Mouse (Mus musculus): ENCODE measurements around the gene Gm20388. TPM values are rescaled to one million over a fixed set of nuclear protein-coding genes. Genes with fewer than 3 reads are reported as not detected.
"Not testable (repeated sequence)": the region's sequence is repeated elsewhere in the genome, so short reads cannot be mapped to it uniquely, and the experiment has no call there.

Gm20388 gene
- polyA plus RNA-seq, 1 experiment from 2014 or later: 5.3 TPM

DNA sequence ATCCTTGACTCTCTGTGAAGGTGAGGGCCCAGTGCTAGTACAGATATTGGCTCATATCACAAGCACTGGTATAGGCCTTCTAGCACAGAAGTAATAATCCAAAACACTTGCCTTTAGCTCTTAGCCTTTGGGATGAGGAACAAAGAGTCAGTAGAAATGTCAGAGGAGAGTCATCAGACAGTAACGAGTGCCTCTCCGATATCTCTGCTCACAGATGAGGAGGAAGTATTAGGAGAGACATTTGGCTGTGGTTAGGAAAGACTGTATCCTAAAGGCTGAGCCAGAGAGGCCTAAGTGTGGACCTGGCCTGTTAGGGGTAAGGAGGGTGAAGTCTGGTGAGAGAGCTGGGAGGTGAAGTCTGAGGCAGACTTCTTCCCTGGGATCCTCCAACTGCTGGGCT lies 3531.1 kb downstream of the Gm20388 start:
- H3K4me3 ChIP-seq (ENCODE audit: low read depth, low read length): no peak overlapping the region
- no peaks in the 10 kb centered on the region for H3K36me3 ChIP-seq (ENCODE audit: control insufficient read depth, insufficient read depth, low read length)
- DNase-seq (ENCODE audit: low spot score) (no peak), ATAC-seq (replicated peaks; ENCODE audit: low FRiP score) (no peak)
- H3K9me3 ChIP-seq (ENCODE audit: control insufficient read depth, low read length): no peaks in the 10 kb centered on the region
- peaks cover 7% of the 10 kb centered on the region for H3K4me1 ChIP-seq (replicated peaks; ENCODE audit: control insufficient read depth, insufficient read depth, low read length)
- WGBS: 57% methylated on average over 2 of the region's 2 CpGs
- H3K9ac ChIP-seq (ENCODE audit: low read depth, low read length): no peak overlapping the region
- no peak overlapping the region for H3K27ac ChIP-seq (ENCODE audit: low read depth, low read length)
- no peaks in the 10 kb centered on the region for H3K27me3 ChIP-seq (replicated peaks; ENCODE audit: control insufficient read depth, insufficient read depth, low read length)
- no peak overlapping the region for H3K4me2 ChIP-seq

DNA sequence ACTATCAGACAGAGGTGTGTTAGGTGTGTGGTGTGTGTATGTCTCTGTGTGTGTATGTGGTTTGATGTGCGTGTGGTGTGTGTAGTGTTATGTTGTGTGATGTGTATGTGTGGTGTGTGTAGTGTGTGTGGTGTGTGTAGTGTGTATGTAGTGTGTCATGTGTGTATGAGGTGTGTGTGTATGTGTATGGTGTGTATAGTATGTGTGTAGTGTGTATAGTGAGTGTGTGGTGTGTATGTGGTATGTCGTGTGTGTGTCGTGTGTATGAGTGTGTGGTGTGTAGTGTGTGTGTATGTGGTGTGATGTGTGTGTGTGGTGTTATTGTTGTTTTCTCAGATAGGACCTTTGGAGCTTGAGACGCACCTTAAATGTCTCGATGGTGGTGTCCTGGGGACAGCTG lies 3531.7 kb downstream of the Gm20388 start:
- no peak for DNase-seq (ENCODE audit: low spot score)

DNA sequence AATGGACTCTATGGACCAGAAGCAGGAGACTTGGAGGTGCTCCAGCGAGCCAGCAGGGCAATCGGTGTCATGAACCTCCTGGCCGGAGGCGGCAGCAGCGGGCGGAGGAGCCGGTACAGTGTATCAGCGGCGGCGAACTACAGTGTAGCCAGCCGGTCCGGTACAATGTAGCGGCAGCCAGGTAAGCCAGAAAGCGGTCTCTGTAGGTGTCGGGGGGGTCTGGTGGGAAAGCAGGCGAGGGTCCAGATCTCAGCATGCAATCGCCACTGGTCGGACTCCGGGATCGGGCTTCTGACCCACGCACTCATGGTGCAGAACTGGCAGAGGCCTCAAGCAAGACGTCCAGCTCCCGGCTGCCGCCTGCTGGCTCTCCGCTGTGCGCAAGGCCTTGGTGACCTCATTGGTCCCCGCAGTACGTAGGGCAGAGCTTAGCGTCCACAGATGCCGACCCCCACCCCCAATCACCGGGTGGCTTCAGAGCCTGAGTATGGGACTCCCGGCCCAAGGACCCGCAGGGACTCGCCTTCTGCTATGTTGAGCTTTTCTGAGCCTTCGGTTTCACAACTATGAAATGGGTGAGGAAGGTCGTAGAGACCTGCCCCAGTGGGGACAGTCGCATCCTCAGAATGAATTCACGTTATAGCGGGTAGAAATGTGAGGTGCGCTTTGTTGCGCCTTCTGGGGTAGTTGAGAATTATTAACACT lies 3532.4 kb downstream of the Gm20388 start:
- Histone ChIP-seq H3K27ac (ENCODE audit: low read depth, low read length) (peak overlapping the region; percentile 43), H3K4me1 (replicated peaks; ENCODE audit: control insufficient read depth, insufficient read depth, low read length) (peaks cover 9% of the 10 kb centered on the region), H3K9me3 (ENCODE audit: control insufficient read depth, low read length) (no peaks in the 10 kb centered on the region), H3K27me3 (replicated peaks; ENCODE audit: control insufficient read depth, insufficient read depth, low read length) (no peaks in the 10 kb centered on the region), H3K4me2 (peak overlapping the region; percentile 81), H3K36me3 (ENCODE audit: control insufficient read depth, insufficient read depth, low read length) (no peaks in the 10 kb centered on the region), H3K4me3 (ENCODE audit: low read depth, low read length) (peak overlapping the region; percentile 72), H3K9ac (ENCODE audit: low read depth, low read length) (peak overlapping the region; percentile 88)
- DNase-seq (ENCODE audit: low spot score) (peak; percentile 96), ATAC-seq (replicated peaks; ENCODE audit: low FRiP score) (peak; percentile 96)
- WGBS: 1% methylated on average over 41 of the region's 41 CpGs

More for the DNA sequence above, 3531.7 kb downstream of the Gm20388 start:
- Histone ChIP-seq H3K27me3 (replicated peaks; ENCODE audit: control insufficient read depth, insufficient read depth, low read length) (no peaks in the 10 kb centered on the region), H3K9ac (ENCODE audit: low read depth, low read length) (peak overlapping the region; percentile 88; the same call in 1 of the 2 replicates), H3K4me1 (replicated peaks; ENCODE audit: control insufficient read depth, insufficient read depth, low read length) (peaks cover 9% of the 10 kb centered on the region), H3K36me3 (ENCODE audit: control insufficient read depth, insufficient read depth, low read length) (no peaks in the 10 kb centered on the region), H3K27ac (ENCODE audit: low read depth, low read length) (no peak overlapping the region), H3K9me3 (ENCODE audit: control insufficient read depth, low read length) (no peaks in the 10 kb centered on the region), H3K4me3 (ENCODE audit: low read depth, low read length) (peak overlapping the region; percentile 72), H3K4me2 (peak overlapping the region; percentile 81)
- ATAC-seq (replicated peaks; ENCODE audit: low FRiP score): no peak
- WGBS: 80% methylated on average over 5 of the region's 5 CpGs

DNA sequence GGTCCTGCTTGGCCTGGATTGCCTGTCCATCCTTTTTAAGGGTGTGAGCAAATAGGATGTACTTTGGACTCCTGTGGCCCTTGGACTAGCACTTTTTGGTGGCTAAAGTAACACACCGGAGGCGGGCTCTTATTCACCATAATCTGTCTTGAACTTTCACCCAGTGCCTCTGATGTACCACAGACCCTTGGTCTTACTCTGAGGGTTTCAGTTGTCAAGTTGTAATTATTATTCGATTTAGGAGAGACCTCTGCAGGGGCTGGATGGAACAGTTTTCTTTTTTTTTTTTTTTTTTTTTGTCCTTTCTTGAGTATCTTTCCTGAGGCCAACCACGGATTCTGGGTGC lies 3532.9 kb downstream of the Gm20388 start:
- H3K27me3 ChIP-seq (replicated peaks; ENCODE audit: control insufficient read depth, insufficient read depth, low read length): no peaks in the 10 kb centered on the region
- no peaks in the 10 kb centered on the region for H3K9me3 ChIP-seq (ENCODE audit: control insufficient read depth, low read length)
- 0 out of 2 replicates have a peak overlapping the region, but pooled peaks have one; percentile 43 for H3K27ac ChIP-seq (ENCODE audit: low read depth, low read length)
- peak overlapping the region; percentile 81 for H3K4me2 ChIP-seq
- peak overlapping the region; percentile 72 for H3K4me3 ChIP-seq (ENCODE audit: low read depth, low read length)
- no peak for DNase-seq (ENCODE audit: low spot score)
- H3K9ac ChIP-seq (ENCODE audit: low read depth, low read length): peak overlapping the region; percentile 88
- WGBS: 24% methylated on average over 4 of the region's 4 CpGs
- ATAC-seq (replicated peaks; ENCODE audit: low FRiP score): no peak
- no peaks in the 10 kb centered on the region for H3K36me3 ChIP-seq (ENCODE audit: control insufficient read depth, insufficient read depth, low read length)
- peaks cover 9% of the 10 kb centered on the region for H3K4me1 ChIP-seq (replicated peaks; ENCODE audit: control insufficient read depth, insufficient read depth, low read length)

DNA sequence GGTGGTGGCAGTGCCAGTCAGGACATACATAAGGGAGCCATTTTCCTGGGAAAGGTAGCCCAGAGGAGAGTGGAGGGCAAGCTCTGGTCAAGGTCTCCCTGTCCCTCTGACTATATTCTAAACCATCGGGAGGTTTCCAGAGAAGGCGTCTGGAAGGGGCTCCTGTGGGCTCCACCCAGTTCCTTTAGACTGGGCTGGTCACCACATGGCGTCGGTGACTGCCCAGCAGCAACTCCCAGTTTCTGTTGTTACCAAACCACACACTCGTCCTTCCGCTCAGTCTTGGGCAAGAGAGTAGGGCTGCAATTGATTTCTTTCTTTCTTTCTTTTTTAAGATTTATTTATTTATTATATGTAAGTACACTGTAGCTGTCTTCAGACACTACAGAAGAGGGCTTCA lies 3533.5 kb downstream of the Gm20388 start:
- peaks cover 9% of the 10 kb centered on the region for H3K4me1 ChIP-seq (replicated peaks; ENCODE audit: control insufficient read depth, insufficient read depth, low read length)
- ATAC-seq (replicated peaks; ENCODE audit: low FRiP score) (no peak), DNase-seq (ENCODE audit: low spot score) (no peak)
- no peaks in the 10 kb centered on the region for H3K9me3 ChIP-seq (ENCODE audit: control insufficient read depth, low read length)
- peak overlapping the region; percentile 81 for H3K4me2 ChIP-seq
- no peak overlapping the region for H3K9ac ChIP-seq (ENCODE audit: low read depth, low read length)
- no peaks in the 10 kb centered on the region for H3K36me3 ChIP-seq (ENCODE audit: control insufficient read depth, insufficient read depth, low read length)
- peak overlapping the region; percentile 72; the same call in 1 of the 2 replicates for H3K4me3 ChIP-seq (ENCODE audit: low read depth, low read length)
- H3K27me3 ChIP-seq (replicated peaks; ENCODE audit: control insufficient read depth, insufficient read depth, low read length): no peaks in the 10 kb centered on the region
- 60% methylated on average over 6 of the region's 6 CpGs for WGBS
- H3K27ac ChIP-seq (ENCODE audit: low read depth, low read length): no peak overlapping the region

DNA sequence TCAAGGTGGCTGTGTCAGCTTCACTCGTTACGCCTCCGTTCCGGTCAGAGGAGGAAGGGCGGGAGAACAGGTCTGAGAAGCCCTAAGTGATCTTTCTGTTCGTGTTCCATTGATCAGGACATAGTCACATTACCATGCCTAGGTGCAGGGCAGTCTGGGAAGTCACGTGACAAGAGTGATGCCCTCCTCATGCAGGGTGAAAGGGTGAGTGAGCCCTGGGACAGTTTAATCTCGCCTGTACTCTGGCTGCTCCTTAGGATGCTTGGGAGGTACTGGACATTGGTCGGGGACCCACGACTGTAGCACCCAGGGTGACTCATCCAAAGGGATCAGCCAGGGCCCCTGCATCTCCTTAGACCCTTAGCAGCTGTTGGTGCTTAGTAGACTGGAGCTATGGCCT lies 3535.3 kb downstream of the Gm20388 start:
- Histone ChIP-seq H3K36me3 (ENCODE audit: control insufficient read depth, insufficient read depth, low read length) (peaks cover 3% of the 10 kb centered on the region; the same call in 1 of the 2 replicates), H3K4me2 (no peak overlapping the region), H3K27ac (ENCODE audit: low read depth, low read length) (no peak overlapping the region), H3K9me3 (ENCODE audit: control insufficient read depth, low read length) (no peaks in the 10 kb centered on the region), H3K4me3 (ENCODE audit: low read depth, low read length) (no peak overlapping the region), H3K9ac (ENCODE audit: low read depth, low read length) (no peak overlapping the region), H3K4me1 (replicated peaks; ENCODE audit: control insufficient read depth, insufficient read depth, low read length) (peaks cover 16% of the 10 kb centered on the region), H3K27me3 (replicated peaks; ENCODE audit: control insufficient read depth, insufficient read depth, low read length) (no peaks in the 10 kb centered on the region)
- ATAC-seq (replicated peaks; ENCODE audit: low FRiP score) (no peak), DNase-seq (ENCODE audit: low spot score) (no peak)
- WGBS: 84% methylated on average over 10 of the region's 10 CpGs

DNA sequence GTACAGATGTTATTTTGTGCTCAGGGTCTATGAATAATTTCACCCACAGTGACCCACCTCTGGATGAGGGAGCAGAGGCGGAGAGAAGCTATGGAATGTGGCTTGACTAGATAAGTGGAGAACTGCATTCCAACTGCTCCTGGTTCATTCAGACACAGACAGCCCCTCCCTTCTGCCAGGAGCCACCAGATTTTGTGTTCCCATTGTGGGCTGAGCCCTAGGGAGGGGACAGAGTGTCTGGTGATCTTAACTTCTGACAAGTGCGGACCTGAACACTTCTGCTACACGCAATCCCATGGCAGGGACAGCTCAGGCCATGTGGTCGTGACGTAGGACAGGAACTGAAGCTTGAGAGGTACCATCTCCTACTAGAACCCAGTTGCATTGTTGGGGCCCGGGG lies 3536.2 kb downstream of the Gm20388 start:
- no peak overlapping the region for H3K4me2 ChIP-seq
- no peak overlapping the region for H3K9ac ChIP-seq (ENCODE audit: low read depth, low read length)
- WGBS: 83% methylated on average over 6 of the region's 6 CpGs
- H3K9me3 ChIP-seq (ENCODE audit: control insufficient read depth, low read length): no peaks in the 10 kb centered on the region
- H3K27ac ChIP-seq (ENCODE audit: low read depth, low read length): no peak overlapping the region
- no peak for ATAC-seq (replicated peaks; ENCODE audit: low FRiP score)
- no peak for DNase-seq (ENCODE audit: low spot score)
- H3K36me3 ChIP-seq (ENCODE audit: control insufficient read depth, insufficient read depth, low read length): peaks cover 7% of the 10 kb centered on the region; the same call in 1 of the 2 replicates
- peaks cover 21% of the 10 kb centered on the region for H3K4me1 ChIP-seq (replicated peaks; ENCODE audit: control insufficient read depth, insufficient read depth, low read length)
- H3K4me3 ChIP-seq (ENCODE audit: low read depth, low read length): no peak overlapping the region
- H3K27me3 ChIP-seq (replicated peaks; ENCODE audit: control insufficient read depth, insufficient read depth, low read length): no peaks in the 10 kb centered on the region

DNA sequence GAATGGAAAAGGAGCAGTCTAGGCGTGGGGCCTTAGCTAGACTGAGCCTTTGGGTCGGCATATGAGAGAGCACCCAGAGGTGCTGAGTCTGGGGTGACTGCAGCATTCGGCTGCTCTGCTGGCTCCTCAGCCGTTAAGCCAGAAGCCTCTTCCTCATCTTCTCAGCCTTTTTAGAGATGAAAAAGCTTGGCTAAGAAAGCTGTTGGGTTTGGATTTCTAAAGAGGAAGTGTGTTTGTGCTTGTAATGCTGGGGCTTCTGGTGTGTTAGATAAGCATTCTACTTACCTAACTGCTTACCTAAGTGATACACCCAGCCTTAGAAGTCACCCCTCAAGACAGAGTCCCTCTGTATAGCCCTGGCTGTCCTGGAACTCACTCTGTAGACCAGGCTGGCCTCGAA lies 3540.1 kb downstream of the Gm20388 start:
- ATAC-seq (replicated peaks; ENCODE audit: low FRiP score) (no peak), DNase-seq (ENCODE audit: low spot score) (no peak)
- Histone ChIP-seq H3K4me3 (ENCODE audit: low read depth, low read length) (no peak overlapping the region), H3K4me1 (replicated peaks; ENCODE audit: control insufficient read depth, insufficient read depth, low read length) (peaks cover 18% of the 10 kb centered on the region), H3K4me2 (no peak overlapping the region), H3K36me3 (ENCODE audit: control insufficient read depth, insufficient read depth, low read length) (peaks cover 25% of the 10 kb centered on the region), H3K27ac (ENCODE audit: low read depth, low read length) (0 out of 2 replicates have a peak overlapping the region, but pooled peaks have one; percentile 32), H3K9me3 (ENCODE audit: control insufficient read depth, low read length) (no peaks in the 10 kb centered on the region), H3K27me3 (replicated peaks; ENCODE audit: control insufficient read depth, insufficient read depth, low read length) (no peaks in the 10 kb centered on the region), H3K9ac (ENCODE audit: low read depth, low read length) (no peak overlapping the region)
- 64% methylated on average over 5 of the region's 5 CpGs for WGBS

DNA sequence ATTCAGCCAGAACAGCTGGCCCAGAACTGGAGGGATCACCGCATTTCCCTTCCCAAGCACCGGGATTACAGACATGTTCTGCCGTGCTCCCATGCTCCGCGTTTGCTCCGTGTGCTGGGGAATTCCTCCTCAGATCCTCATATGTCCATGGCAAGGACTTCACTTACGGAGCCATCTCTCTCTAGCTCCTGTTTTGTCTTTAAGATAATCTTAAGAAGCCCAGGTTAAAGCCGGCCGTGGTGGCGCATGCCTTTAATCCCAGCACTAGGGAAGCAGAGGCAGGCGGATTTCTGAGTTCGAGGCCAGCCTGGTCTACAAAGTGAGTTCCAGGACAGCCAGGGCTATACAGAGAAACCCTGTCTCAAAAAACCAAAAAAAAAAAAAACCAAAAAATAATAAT lies 3541.1 kb downstream of the Gm20388 start:
- peaks cover 25% of the 10 kb centered on the region for H3K36me3 ChIP-seq (ENCODE audit: control insufficient read depth, insufficient read depth, low read length)
- 91% methylated on average over 12 of the region's 12 CpGs for WGBS

More for the DNA sequence above, 3541.1 kb downstream of the Gm20388 start:
- DNase-seq (ENCODE audit: low spot score); H3K9ac ChIP-seq (ENCODE audit: low read depth, low read length); H3K4me2 ChIP-seq; H3K27ac ChIP-seq (ENCODE audit: low read depth, low read length); H3K4me3 ChIP-seq (ENCODE audit: low read depth, low read length); ATAC-seq (replicated peaks; ENCODE audit: low FRiP score); H3K9me3 ChIP-seq (ENCODE audit: control insufficient read depth, low read length); H3K27me3 ChIP-seq (replicated peaks; ENCODE audit: control insufficient read depth, insufficient read depth, low read length): not testable (repeated sequence)
- peaks cover 18% of the 10 kb centered on the region for H3K4me1 ChIP-seq (replicated peaks; ENCODE audit: control insufficient read depth, insufficient read depth, low read length)
